Mouse (Mus musculus): ENCODE measurements around the gene Homer1. TPM values are rescaled to one million over a fixed set of nuclear protein-coding genes. Genes with fewer than 3 reads are reported as not detected.

Homer1 gene
- polyA plus RNA-seq, 1 experiment from 2014 or later: 7.1 TPM

Other genes starting within 250 kb of the Homer1 start
- gene Cmya5, start 154.9 kb upstream of the Homer1 start, polyA plus RNA-seq (2015; fragmentation: Nextera tagmentation; extraction: Ambion mirVana): 0.30 and 0.45 TPM in 2 replicates
- gene Tent2, start 107.2 kb upstream of the Homer1 start, polyA plus RNA-seq (2015; fragmentation: Nextera tagmentation; extraction: Ambion mirVana): 68.8 and 74.1 TPM in 2 replicates
- gene Jmy, start 200.2 kb downstream of the Homer1 start, polyA plus RNA-seq (2015; fragmentation: Nextera tagmentation; extraction: Ambion mirVana): 6.3 and 7.5 TPM in 2 replicates